Mouse (Mus musculus) lung, postnatal 0 days (tissue): ENCODE data around the gene Stx1b. TPM values are rescaled to one million over a fixed set of nuclear protein-coding genes. Genes with fewer than 3 reads are reported as not detected.

Experiments used
- ATAC-seq: fragments of 200-750 bp; cut with Nextera tagmentation; 2 replicates; pipeline ENCODE4 v1.8.0; 2017; ENCODE audit warnings: moderate library complexity
- DNase-seq: peaks from one replicate; pipeline ENCODE4 v3.0.0-alpha.2; 2016; ENCODE audit warnings: low spot score
- H3K27ac ChIP-seq: fragments of 300-500 bp; sonication (generic); 2 replicates; pipeline ENCODE4 v1.5.1; 2014; ENCODE audit warnings: antibody characterized with exemption, mild to moderate bottlenecking, low read length, mixed read lengths
- H3K27me3 ChIP-seq: fragments of 300-500 bp; sonication (generic); replicated peaks from 2 replicates; pipeline ENCODE4 v1.6.1; 2014; ENCODE audit warnings: low read length, mixed read lengths; ENCODE audit not compliant: insufficient read depth
- H3K36me3 ChIP-seq: fragments of 300-500 bp; sonication (generic); 2 replicates; pipeline ENCODE4 v1.6.1; 2014; ENCODE audit warnings: low read length, mixed read lengths; ENCODE audit not compliant: insufficient read depth
- H3K4me1 ChIP-seq: fragments of 300-500 bp; sonication (generic); 2 replicates; pipeline ENCODE4 v1.6.1; 2014; ENCODE audit warnings: antibody characterized with exemption, low read depth, low read length, mixed read lengths; ENCODE audit not compliant: insufficient read depth
- H3K4me2 ChIP-seq: fragments of 300-500 bp; sonication (generic); replicated peaks from 2 replicates; pipeline ENCODE4 v1.6.1; 2014; ENCODE audit warnings: low read depth, mild to moderate bottlenecking, low read length, moderate library complexity, mixed read lengths
- H3K4me3 ChIP-seq: fragments of 300-500 bp; sonication (generic); 2 replicates; pipeline ENCODE4 v1.5.1; 2014; ENCODE audit warnings: low read depth, low read length
- H3K9ac ChIP-seq: fragments of 300-500 bp; sonication (generic); replicated peaks from 2 replicates; pipeline ENCODE4 v1.6.1; 2014; ENCODE audit warnings: low read depth, mild to moderate bottlenecking
- H3K9me3 ChIP-seq: fragments of 300-500 bp; sonication (generic); 2 replicates; pipeline ENCODE4 v1.6.1; 2016; ENCODE audit warnings: low read length, mixed read lengths
- CTCF ChIP-seq: IDR thresholded peaks from 2 replicates; pipeline ENCODE4 v1.5.1; 2016; ENCODE audit warnings: antibody characterized with exemption, mild to moderate bottlenecking
- EP300 ChIP-seq: IDR thresholded peaks from 2 replicates; pipeline ENCODE4 v1.6.1; 2016; ENCODE audit warnings: antibody characterized with exemption, mild to moderate bottlenecking, control low read depth
- WGBS: fragments of 180-500 bp; shearing (Covaris S2); extraction: QIAGEN DNeasy Blood & Tissue Kit; methylation state at CpG from one replicate; pipeline ENCODE4 v1.1.7; 2014; 5-methylcytosine and 5-hydroxymethylcytosine counted together
- polyA plus RNA-seq: library from polyadenylated mRNA; unstranded; fragments of >200 nt; fragmentation: Nextera tagmentation; extraction: Ambion mirVana; gene quantifications from 2 replicates; pipeline ENCODE4 v1.2.1, GENCODE M21; 2015

The Stx1b gene
- polyA plus RNA-seq, 1 experiment from 2014 or later: 0.74 TPM

DNA sequence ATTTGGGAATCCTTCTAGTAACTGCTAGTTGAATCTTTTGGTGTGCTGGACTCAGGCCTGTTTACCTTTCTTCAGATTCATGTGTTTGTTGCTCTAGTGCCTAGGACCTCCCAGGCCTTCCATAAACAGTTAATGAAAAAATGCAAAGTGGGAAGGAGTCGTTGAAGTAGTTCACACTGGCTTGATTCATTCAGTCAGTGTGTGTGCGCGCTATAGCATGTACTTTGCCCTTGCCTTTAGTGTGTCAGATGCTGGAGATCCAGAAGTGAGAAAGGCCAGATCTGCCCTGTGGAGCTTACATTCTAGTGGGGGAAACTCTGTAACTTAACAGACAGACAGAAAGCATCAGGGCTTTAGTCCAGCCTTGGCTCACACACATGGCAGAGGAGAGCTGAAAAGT, 63.9 kb downstream of the Stx1b start:
- WGBS: 75% methylated on average over 3 of the region's 3 CpGs
- Histone ChIP-seq H3K36me3 (no peaks in the 10 kb centered on the region), H3K9me3 (no peaks in the 10 kb centered on the region), H3K4me3 (no peak overlapping the region), H3K27me3 (no peaks in the 10 kb centered on the region), H3K4me1 (no peaks in the 10 kb centered on the region), H3K9ac (no peak overlapping the region), H3K27ac (no peak overlapping the region), H3K4me2 (no peak overlapping the region)
- DNase-seq: no peak
- ATAC-seq: no peak
- no peak for TF ChIP-seq CTCF
- no peak for TF ChIP-seq EP300

DNA sequence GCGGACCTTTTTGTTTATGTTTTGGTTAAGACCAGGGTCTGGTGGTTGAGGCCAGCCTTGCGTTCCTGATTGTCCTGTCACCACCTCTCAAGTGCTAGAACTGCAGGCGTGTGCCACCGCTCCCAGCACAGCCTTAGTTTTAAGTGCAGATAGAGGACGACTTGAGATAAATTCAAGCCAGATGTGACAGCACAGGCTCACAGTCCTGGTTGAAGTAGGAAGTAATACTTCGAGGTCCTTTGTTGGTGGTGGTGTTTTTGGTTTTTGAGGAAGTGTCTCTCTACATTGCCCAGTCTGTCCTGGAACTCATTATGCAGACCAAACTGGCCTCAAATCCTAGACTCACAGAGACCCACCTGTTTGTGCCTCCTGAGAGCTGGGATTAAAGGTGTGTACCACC, 64.6 kb downstream of the Stx1b start:
- no peaks in the 10 kb centered on the region for H3K36me3 ChIP-seq
- H3K4me1 ChIP-seq: no peaks in the 10 kb centered on the region
- DNase-seq (peak; percentile 7), ATAC-seq (no peak)
- no peaks in the 10 kb centered on the region for H3K9me3 ChIP-seq
- H3K4me3 ChIP-seq: no peak overlapping the region
- 0 out of 2 replicates have a peak overlapping the region, but pooled peaks have one; percentile 4 for H3K27ac ChIP-seq
- no peaks in the 10 kb centered on the region for H3K27me3 ChIP-seq
- WGBS: 42% methylated on average over 6 of the region's 6 CpGs
- H3K4me2 ChIP-seq: no peak overlapping the region
- TF ChIP-seq CTCF: no peak
- TF ChIP-seq EP300: no peak
- no peak overlapping the region for H3K9ac ChIP-seq

Other genes with a start within 250 kb of the Stx1b start
- gene Ccdc189, start 236.0 kb downstream of the Stx1b start, polyA plus RNA-seq: 28.8 and 29.5 TPM in 2 replicates
- 25.9 and 27.1 TPM in 2 replicates for gene Rnf40, start 235.8 kb downstream of the Stx1b start, polyA plus RNA-seq
- gene Zfp629, start 208.8 kb downstream of the Stx1b start, polyA plus RNA-seq: 5.2 and 6.0 TPM in 2 replicates
- 34.1 TPM in 2 replicates for gene Bcl7c, start 115.6 kb downstream of the Stx1b start, polyA plus RNA-seq
- gene Ctf1, start 111.8 kb downstream of the Stx1b start, polyA plus RNA-seq: 9.9 and 10.4 TPM in 2 replicates
- gene Ctf2, start 92.4 kb downstream of the Stx1b start, polyA plus RNA-seq: 0.07 and 0.08 TPM in 2 replicates
- gene Fbxl19, start 80.0 kb downstream of the Stx1b start, polyA plus RNA-seq: 1.6 TPM in 2 replicates
- 38.5 and 42.8 TPM in 2 replicates for gene Orai3, start 54.7 kb downstream of the Stx1b start, polyA plus RNA-seq
- 10.5 and 11.0 TPM in 2 replicates for gene Setd1a, start 47.9 kb downstream of the Stx1b start, polyA plus RNA-seq
- not detected in 2 replicates for gene Gm49388, start 38.9 kb downstream of the Stx1b start, polyA plus RNA-seq
- gene Hsd3b7, start 23.9 kb downstream of the Stx1b start, polyA plus RNA-seq: 52.8 and 55.8 TPM in 2 replicates
- 41.3 and 49.2 TPM in 2 replicates for gene Stx4a, start 255 bp downstream of the Stx1b start, polyA plus RNA-seq
- 6.3 and 6.8 TPM in 2 replicates for gene Zfp646, start 51.7 kb upstream of the Stx1b start, polyA plus RNA-seq
- gene Zfp668, start 52.3 kb upstream of the Stx1b start, polyA plus RNA-seq: 9.4 and 10.0 TPM in 2 replicates
- gene Prss53, start 66.4 kb upstream of the Stx1b start, polyA plus RNA-seq: 0.56 and 0.76 TPM in 2 replicates
- gene Gm21974, start 70.9 kb upstream of the Stx1b start, polyA plus RNA-seq: not detected in 2 replicates
- gene Vkorc1, start 71.1 kb upstream of the Stx1b start, polyA plus RNA-seq: 134 TPM in 2 replicates
- 74.4 and 81.2 TPM in 2 replicates for gene Bckdk, start 79.5 kb upstream of the Stx1b start, polyA plus RNA-seq
- gene Kat8, start 88.0 kb upstream of the Stx1b start, polyA plus RNA-seq: 21.1 TPM in 2 replicates
- gene Prss8, start 105.6 kb upstream of the Stx1b start, polyA plus RNA-seq: 141 and 152 TPM in 2 replicates
- gene Prss36, start 122.2 kb upstream of the Stx1b start, polyA plus RNA-seq: 9.2 and 10.0 TPM in 2 replicates
- gene Fus, start 142.9 kb upstream of the Stx1b start, polyA plus RNA-seq: 139 and 147 TPM in 2 replicates
- 33.7 and 35.3 TPM in 2 replicates for gene Pycard, start 169.3 kb upstream of the Stx1b start, polyA plus RNA-seq
- 0.14 and 0.19 TPM in 2 replicates for gene Trim72, start 179.4 kb upstream of the Stx1b start, polyA plus RNA-seq
- 2.2 and 2.3 TPM in 2 replicates for gene Itgam, start 238.1 kb upstream of the Stx1b start, polyA plus RNA-seq
- 0.32 TPM in 1 of 2 replicates, not detected in the other for gene Gm49368, start 238.1 kb upstream of the Stx1b start, polyA plus RNA-seq